4 mouse cellular contexts compared by ENCODE assay signal in genomic region chr5:29560111-29560510, GRCm38 (mm10).
"Had no signal": no experiment of that assay in that cellular context is flagged by ENCODE, and none has a peak within 500 bp of the region (broad histone marks: within the 10 kb centered on the region; RNA-seq: fewer than 3 reads in every experiment).

No protein-coding gene starts in this region.

- DNase-seq: lung, adult 2 months; lung, postnatal 14 days; lung, postnatal 36 days; right cerebral cortex, postnatal 14 days had no signal
